Mouse (Mus musculus) liver, adult (tissue): ENCODE data around the gene Gpr158.

Source experiments
- GATA4 ChIP-seq: IDR thresholded peaks from 2 replicates; pipeline ENCODE4 v1.6.1; 2014; ENCODE audit warnings: mild to moderate bottlenecking, low read length; ENCODE audit not compliant: insufficient replicate concordance

Gpr158 gene

DNA sequence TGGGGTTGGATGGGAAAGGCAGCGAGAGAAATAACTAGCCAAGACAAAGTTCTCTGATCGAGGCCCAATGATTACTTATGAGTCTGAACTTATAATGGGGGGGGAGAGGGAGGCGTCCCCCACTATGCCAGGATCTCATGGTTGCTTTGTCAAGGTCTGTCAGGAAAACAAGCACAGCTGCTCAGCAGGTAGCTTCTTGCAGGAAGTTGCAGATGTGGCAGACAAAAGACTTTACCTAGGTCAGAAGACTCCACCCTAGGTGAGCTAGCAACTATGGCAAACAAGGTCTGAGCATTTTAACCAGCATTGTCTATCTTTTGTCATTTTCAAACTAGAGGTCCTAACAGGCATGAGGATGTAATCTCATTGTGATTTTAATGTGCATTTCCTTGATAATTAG is 129.5 kb downstream of the Gpr158 start:
- TF ChIP-seq GATA4, result no peak

DNA sequence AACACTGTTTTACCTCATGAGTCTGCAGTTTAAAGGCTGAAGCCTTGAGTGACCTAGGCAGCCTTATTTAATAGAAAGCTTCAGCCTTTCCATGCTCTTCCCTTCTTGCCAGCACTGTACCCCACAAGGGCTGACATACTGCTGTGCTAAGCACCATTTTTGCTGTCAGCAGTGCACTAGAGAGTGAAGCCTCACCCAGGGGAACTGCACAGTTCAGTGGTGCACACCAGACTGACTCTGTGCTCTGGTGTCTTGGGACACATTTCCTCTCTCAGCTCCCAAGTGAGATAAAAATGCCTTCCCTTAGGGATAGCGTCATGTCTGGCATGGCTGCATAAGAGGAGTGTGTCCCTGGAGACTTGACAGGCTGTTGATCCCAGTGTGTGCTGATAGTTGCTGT is 130.6 kb downstream of the Gpr158 start:
- no peak for TF ChIP-seq GATA4

DNA sequence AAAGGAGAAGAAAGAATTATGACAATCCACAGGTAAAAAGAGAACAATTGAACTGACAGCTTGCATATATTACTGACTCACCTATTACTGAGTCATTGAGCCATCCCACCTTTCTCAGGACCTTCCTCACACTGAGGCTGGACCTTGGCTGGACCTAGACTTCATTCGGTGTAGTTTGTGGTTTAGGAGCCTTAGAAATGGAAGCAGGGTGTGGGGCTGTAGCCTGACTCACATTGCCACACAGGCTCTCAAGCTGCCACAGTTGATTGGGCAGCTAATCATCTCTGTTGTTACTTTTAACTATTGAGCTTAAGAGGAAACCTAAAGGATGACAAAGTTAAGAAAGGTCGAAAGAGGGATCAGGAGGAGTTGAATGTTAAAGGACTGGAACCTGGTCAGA is 132.1 kb downstream of the Gpr158 start:
- TF ChIP-seq GATA4, result no peak

DNA sequence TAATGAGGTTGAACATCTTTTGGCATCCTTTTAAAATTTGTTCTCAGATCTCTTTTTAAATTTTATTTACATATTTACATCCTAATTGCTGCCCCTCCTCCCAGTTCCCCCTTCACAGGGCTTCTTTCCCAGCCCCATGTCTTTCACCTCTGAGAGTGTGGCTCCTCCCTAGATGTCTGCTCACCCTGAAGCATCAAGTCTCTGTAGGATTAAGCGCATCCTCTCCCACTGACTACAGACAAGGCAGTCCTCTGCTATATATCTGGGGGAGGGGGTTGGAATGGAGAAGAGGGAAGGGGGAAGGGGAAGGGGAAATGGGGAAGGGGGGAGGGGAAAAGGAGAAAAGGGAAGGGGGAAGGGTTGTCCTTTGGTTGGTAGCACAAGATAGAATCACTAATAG is 140.1 kb downstream of the Gpr158 start:
- TF ChIP-seq GATA4, result no peak

DNA sequence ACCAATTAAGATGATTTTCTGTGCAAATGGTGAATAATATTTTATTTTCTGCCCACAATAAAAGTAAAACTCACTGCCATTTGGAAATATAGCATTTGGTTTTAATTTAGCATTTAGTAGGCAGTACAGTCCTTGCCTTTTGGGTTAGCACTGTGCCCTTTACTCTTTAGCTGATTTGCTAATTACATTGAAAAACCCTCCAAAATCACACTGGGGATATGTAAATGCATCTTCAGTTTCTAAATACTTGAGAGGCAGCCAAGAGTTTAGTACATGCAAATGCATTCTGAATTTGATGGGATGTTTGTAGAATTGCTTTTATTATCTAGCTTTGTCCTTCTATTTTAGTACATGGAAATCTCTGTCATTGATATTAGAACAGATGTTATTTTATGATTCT is 163.4 kb downstream of the Gpr158 start:
- no peak for TF ChIP-seq GATA4

DNA sequence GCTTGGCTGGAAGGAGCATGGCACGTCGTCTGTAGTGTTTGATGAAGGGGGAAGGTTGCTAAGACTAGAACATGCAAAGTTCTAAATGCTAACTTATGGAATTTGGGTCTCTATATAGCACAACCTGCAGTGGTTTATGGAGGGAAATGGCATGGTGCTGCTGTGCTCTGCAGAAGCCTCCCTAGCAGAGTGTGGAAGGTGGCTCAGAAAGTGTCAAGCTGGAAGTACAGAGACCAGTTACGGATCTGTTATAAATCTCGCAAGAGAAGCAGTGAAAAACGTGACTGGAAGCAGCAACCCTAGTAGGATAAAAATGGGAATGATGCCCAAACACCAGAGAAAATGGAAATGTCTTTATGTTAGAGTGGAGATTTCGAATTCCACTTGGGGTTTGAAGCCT is 251.8 kb downstream of the Gpr158 start:
- no peak for TF ChIP-seq GATA4

DNA sequence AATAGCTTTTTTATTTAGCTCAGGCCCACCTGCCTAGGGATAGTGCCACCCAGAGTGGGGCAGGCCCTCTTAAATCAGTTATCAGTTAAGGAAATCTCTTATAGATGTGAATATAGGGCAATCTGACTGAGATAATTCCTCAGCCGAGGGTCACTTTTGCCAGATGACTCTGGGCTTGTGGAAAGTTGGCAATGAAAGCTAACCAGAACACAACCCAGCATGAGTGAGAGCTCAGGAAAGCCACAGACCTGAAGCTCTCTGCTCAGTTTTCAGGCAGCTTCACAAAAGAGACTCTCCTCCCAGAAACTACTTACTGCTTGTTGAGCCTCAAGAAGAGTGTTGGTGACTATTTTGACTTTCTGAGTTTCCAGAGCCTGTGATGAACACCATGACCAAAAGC is 264.8 kb downstream of the Gpr158 start:
- no peak for TF ChIP-seq GATA4

DNA sequence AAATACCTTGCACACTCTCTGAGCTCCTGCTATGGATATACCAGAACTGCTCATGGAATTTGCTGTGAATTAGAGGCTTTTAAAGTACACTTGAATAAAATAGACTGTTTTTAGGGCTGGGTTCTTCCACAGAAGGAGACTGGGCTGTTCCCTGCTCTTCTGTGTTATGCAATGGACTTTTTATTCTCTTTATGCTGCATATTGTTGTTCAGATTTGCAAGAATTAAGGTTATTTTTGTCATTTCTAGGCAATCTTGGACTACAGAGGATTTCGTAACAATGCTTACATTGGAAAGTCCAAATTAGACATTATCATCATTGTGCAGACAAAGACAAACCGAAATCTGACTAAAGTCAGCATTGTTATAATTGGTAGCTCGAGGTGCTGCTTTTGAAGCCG is 298.4 kb downstream of the Gpr158 start:
- TF ChIP-seq GATA4, result no peak

DNA sequence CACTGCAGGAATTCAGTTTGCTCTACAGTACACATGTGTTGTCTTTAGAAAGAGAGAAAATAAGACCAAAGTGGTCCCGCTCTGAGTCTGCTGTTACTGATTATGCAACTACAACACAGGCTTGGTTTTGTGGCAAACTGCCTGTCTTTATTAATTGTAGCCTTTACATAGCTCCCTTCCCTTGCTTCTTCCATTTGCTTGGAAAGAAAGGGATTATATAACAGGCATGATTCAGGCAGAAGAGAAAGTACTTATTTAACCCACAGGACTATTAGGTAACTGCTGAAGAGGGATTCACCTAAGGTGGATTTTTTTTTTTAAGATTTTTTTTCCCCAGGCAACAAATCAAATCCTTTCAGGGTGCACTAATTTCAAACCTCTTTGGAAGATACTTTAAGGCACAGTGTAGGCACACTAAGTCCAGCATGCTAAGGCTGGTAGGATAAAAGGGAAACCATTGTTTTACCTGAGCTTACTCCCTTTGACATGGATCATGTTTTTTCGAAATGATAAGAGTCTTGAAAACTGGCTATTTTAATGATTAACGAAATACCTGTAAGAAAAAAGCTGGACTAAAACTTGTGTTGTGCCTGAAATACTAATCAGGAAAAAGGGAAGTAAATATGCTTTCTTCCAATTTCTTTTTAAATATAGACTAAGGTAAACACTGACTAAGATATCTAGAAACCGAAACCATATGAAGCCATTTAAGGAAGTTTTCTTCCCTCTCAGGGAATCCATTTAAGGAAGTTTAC is 308.9 kb downstream of the Gpr158 start:
- TF ChIP-seq GATA4, result no peak

DNA sequence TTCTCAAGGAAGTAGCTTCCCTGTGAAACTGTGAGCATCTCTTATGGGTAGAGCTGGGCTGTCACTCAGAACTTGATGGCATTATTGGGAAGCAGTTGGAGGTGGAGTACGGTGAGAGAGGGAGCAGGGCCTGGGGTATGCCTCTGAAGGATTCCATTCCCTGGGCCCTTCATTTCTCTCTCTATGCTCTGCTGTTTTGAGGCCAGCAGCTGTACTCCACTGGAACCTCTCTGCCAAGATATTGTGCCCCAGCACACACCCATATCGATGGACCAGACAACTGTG is 309.4 kb downstream of the Gpr158 start:
- no peak for TF ChIP-seq GATA4

DNA sequence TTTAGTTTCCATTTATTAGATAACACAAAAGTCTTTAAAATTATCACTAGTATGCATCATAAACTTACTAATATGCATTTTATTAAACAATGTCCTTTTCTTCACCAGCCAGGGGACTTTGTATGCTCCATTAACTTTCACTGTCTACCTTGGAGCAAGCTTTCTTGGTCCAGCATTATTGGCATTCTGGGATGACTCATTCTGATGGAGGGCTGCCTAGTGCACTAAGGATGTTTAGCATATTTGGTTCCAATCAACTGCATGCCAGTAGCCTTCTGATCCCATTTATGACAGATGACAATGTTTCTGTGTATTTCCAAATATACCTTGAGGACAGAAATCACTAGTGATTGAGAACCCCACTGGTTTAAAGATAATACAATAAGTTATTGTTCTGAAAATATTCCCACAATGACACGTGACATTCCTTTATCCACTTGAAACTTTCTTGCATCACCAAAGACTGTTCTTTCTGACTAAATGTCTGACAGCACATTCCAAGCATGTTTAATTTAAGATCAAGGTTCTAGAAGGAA is 313.5 kb downstream of the Gpr158 start:
- no peak for TF ChIP-seq GATA4

DNA sequence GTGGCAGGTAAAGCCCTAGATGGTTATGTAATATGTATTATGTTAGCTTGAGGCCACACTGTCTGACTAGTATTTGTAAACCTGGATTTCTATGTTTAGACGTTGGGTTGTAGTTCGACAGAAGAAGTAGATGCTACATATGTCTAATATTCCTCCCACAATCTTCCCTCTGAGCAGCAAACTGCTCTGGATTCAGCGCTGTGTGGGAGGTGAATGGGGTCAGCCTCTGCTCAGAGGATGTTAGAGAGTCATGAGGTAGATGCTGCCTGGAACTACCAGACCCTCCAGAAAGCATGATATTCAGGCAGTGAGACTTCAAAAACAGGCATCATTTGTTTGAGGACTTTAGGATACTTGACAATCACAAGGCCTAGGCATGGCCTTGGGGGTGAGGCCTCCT is 317.4 kb downstream of the Gpr158 start:
- no peak for TF ChIP-seq GATA4

DNA sequence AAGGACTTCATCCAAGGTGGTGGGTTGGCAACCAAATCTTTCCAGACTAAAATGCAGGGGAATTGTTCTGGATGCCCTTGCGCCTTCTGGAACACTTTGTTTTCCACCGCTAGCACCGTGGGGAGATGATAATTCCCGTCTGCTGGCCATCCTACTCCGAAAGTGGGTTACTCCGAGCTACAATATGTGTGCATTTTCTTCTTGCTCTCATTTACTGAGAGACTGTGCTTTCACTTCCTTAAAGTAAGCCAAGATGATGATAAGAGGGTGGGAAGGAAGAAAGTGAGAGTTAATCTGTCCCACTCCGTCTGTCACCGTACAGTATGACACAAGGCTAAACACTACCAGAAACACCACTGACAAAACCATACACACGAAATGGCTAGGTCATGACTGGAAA is 325.8 kb downstream of the Gpr158 start:
- TF ChIP-seq GATA4, result no peak

DNA sequence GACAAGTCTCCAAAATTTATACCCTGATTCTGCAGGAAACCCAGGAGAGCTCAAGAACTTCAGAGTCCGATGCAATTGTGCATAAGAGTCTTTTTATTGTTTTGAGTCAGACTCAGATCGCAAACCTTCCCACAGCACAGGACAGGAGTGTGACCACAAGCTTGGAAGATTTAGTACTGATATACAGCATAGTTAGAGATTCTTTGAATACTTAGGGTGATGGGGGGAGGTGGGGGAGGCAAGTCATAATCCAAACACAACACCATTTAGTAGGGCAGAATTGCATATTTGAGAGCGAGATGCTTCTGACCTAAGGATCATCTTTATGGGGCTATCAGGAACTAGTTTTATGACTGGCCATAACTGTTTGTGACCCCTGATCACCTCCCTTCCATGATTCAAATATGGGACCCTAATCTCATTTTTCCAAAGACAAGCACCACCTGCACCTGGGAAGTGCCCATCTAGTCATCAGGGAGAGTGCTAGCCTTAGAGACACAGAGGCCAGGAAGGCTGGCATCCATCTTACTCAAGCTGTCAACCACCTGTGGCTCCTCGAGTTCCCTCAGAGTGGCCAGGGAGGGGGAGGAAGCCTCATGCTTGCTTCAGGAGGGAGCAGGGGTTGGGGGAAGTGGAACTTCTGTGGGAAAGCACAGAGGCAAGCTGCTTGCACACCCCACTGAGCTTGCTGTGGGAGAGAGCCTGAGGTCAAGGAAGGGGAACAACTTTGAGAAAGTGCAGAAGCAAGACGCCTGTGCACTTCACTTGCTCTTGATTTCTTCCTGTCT is 326.7 kb downstream of the Gpr158 start:
- TF ChIP-seq GATA4, result no peak

DNA sequence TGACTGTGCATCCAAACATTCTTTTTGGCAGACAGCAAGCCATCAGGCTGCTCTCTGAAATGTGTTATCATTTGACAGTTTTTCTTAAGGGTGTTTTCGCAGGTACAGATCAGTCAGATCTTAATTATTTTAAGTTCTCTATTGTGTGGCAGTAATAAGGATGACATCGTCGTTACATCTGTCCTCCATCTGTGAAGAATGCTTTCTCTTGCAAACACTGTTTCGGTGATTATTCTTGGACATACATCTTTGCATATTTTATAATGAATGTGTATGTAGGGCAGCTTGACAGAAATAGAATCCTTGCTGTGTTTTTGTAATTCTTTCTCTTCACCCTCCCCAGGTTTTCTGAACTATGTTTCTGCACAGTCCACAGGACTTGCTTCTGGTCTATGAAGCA is 360.7 kb downstream of the Gpr158 start:
- no peak for TF ChIP-seq GATA4

DNA sequence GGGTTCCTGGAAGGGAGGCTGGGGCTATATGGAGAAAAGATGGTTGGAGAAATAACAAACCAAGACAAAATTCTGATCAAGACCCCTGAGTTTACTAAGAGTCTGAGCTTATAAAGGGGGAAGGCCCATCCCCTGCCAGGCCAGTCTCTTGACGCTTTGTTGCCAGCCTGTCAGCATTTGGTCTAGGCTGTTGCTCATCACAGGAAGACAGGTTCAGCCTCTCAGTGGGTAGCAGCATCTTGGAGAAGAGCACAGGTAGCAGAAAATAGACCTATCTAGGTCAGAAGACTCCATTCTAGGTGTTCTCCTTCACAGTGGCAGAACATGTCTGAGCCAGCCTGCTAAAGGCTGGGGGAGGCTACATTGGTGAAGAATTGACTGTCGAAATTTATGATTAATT is 416.4 kb downstream of the Gpr158 start:
- TF ChIP-seq GATA4, result no peak

DNA sequence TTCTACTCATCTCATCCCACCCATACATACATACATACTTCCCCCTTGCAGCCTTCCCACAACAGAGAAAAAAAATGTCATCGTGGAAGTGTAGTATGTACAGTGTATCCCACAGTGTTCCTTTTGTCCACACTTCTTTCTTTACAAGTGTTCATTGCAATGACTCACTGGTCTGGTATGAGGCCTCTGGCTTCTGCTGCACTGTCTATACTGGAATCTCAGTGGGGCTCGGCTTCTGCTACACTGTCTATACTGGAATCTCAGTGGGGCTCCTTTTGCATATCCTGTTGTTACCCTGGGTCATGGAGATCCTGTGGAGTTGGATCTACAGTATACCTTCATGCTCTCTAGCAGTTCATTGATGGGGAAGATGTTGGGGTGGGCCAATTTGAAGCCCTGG is 425.8 kb downstream of the Gpr158 start:
- no peak for TF ChIP-seq GATA4
